Mouse (Mus musculus): ENCODE measurements around the gene Slc2a9.

DNA sequence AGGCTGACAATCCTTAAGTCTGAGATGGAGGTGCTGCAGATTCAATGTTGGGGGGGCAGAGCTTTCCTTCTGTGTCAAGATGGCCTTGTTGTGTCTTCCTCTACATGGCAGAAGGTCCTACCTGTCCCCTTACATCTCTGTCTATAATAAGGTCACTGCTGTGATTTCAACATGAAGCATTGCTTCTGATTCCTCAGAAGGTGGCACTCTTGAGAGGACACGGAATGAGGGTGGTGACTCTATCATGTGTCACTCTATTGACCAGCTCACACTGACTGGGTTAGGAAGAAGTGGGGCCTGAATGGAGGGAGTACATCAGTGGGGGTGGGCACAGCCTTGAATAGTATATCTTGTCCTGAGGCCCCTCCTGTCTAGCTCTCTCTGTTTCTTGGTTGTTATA lies 168.4 kb downstream of the Slc2a9 start:
- TF ChIP-seq GATA1 (IDR thresholded peaks at IDR 0.05; ENCODE audit: borderline replicate concordance, low read length) (no peak), FLI1 (IDR thresholded peaks at IDR 0.05; ENCODE audit: low read length) (no peak)

Data from megakaryocyte, embryonic 14.5 days (primary cell).